Mouse (Mus musculus) G1E (cell line): ENCODE data around the gene Hoxb3.

ENCODE experiments used
- CTCF ChIP-seq: IDR thresholded peaks from 2 replicates; pipeline ENCODE4 v1.5.1; 2012; ENCODE audit warnings: low read depth, low read length, inconsistent platforms, mixed read lengths
- GATA1 ChIP-seq: IDR thresholded peaks from 2 replicates; pipeline ENCODE4 v1.6.1; 2012; ENCODE audit warnings: borderline replicate concordance, low read length, inconsistent platforms, mixed read lengths
- GATA2 ChIP-seq: IDR thresholded peaks from 2 replicates; pipeline ENCODE4 v1.6.1; 2012; ENCODE audit warnings: low read depth, low read length, inconsistent platforms, borderline replicate concordance
- TAL1 ChIP-seq: conservative IDR thresholded peaks from 2 replicates; pipeline ENCODE4 v1.6.1; 2012; ENCODE audit warnings: low read depth, low read length, inconsistent platforms, mixed read lengths

- TF ChIP-seq CTCF (no peak), TAL1 (no peak), GATA2 (no peak), GATA1 (no peak)
Observed at GRCm38 (mm10) chr11:96277151-96278044, 45.7 kb upstream of the Hoxb3 start.
